ENCODE assay signal across 9 mouse cellular contexts in genomic region chr14:122476041-122476821, GRCm38 (mm10). TPM values are rescaled to one million over a fixed set of nuclear protein-coding genes. Genes with fewer than 3 reads are reported as not detected.
A peak's percentile ranks its signal among the peaks of the same experiment; 100 is the strongest.
DNase-seq lines count a peak whose midpoint lies in the region; ATAC-seq and TF ChIP-seq lines count a peak whose summit lies in the region.
"Had no signal": no experiment of that assay in that cellular context is flagged by ENCODE, and none has a peak within 500 bp of the region (broad histone marks: within the 10 kb centered on the region; RNA-seq: fewer than 3 reads in every experiment).

No protein-coding gene starts in this region.

- no peak for ATAC-seq in midbrain, postnatal 0 days (ENCODE audit: low FRiP score)
- ATAC-seq in frontal cortex, adult (ENCODE audit: low TSS enrichment) = no peak

- peaks cover 51% of the 10 kb centered on the region for H3K4me1 ChIP-seq in embryonic facial prominence, embryonic 10.5 days
- no peaks in the 10 kb centered on the region for H3K4me1 ChIP-seq in midbrain, postnatal 0 days (ENCODE audit: insufficient read depth, low read length)

- peak overlapping the region; percentile 63 for H3K9ac ChIP-seq in midbrain, postnatal 0 days (replicated peaks; ENCODE audit: low read length, poor library complexity, severe bottlenecking)

- TF ChIP-seq CTCF in midbrain, postnatal 0 days (IDR thresholded peaks at IDR 0.05) = no peak

- H3K27me3 ChIP-seq in embryonic facial prominence, embryonic 10.5 days (replicated peaks; ENCODE audit: low read depth, poor library complexity, severe bottlenecking) = peaks cover 99% of the 10 kb centered on the region
- peaks cover 20% of the 10 kb centered on the region for H3K27me3 ChIP-seq in midbrain, postnatal 0 days (ENCODE audit: insufficient read depth, low read length)

- peak overlapping the region; percentile 42 for H3K4me2 ChIP-seq in midbrain, postnatal 0 days (ENCODE audit: low read depth, low read length, poor library complexity, severe bottlenecking)

- H3K4me3 ChIP-seq in embryonic facial prominence, embryonic 10.5 days = peak overlapping the region; percentile 66
- H3K4me3 ChIP-seq in midbrain, postnatal 0 days (ENCODE audit: low read depth, low read length) = peak overlapping the region; percentile 47

- peaks cover 5% of the 10 kb centered on the region; the same call in 1 of the 2 replicates for H3K36me3 ChIP-seq in embryonic facial prominence, embryonic 10.5 days (replicated peaks)
- no peaks in the 10 kb centered on the region for H3K36me3 ChIP-seq in midbrain, postnatal 0 days (ENCODE audit: insufficient read depth, low read length)

- no peaks in the 10 kb centered on the region for H3K9me3 ChIP-seq in embryonic facial prominence, embryonic 10.5 days
- no peaks in the 10 kb centered on the region for H3K9me3 ChIP-seq in midbrain, postnatal 0 days (ENCODE audit: low read length)

- WGBS in embryonic facial prominence, embryonic 10.5 days = under 1% methylated on average over 62 of the region's 62 CpGs
- WGBS in midbrain, postnatal 0 days = under 1% methylated on average over 62 of the region's 62 CpGs

- peak overlapping the region; percentile 82 for H3K27ac ChIP-seq in embryonic facial prominence, embryonic 10.5 days (replicated peaks)
- H3K27ac ChIP-seq in midbrain, postnatal 0 days (ENCODE audit: low read depth, low read length) = peak overlapping the region; percentile 83

- peak; percentile 51 for DNase-seq in cerebellum, adult 11-12 months
- DNase-seq in cerebellum, adult 11 months = no peak
- peak; percentile 42 to 56 for DNase-seq in B cell, adult 2 months
- DNase-seq in embryonic facial prominence, embryonic 10.5 days (ENCODE audit: low spot score) = peak; percentile 77
- peak; percentile 30 for DNase-seq in induced T-regulatory cell, adult 2 months (ENCODE audit: low read depth)
- no peak for DNase-seq in midbrain, postnatal 0 days (ENCODE audit: low spot score)
- no peak for DNase-seq in urinary bladder, postnatal 25 days (ENCODE audit: low spot score)

RNA-seq across cellular contexts. Expression of gene Zic2, which starts 1.0 kb away (rescaled TPM):
- 2.2 and 2.4 TPM in 2 replicates for polyA plus RNA-seq in embryonic facial prominence, embryonic 10.5 days (2016; fragmentation: Nextera tagmentation; extraction: Ambion mirVana)
- total RNA-seq in midbrain, postnatal 0 days (2014; rRNA removed) = 69.2 and 106 TPM in 2 replicates
- 6.9 and 13.9 TPM in 2 replicates for polyA plus RNA-seq in midbrain, postnatal 0 days (2015; fragmentation: Nextera tagmentation; extraction: Ambion mirVana)

RNA-seq across cellular contexts. Expression of gene Zic5, which starts 10.8 kb away (rescaled TPM):
- 6.2 and 6.9 TPM in 2 replicates for polyA plus RNA-seq in embryonic facial prominence, embryonic 10.5 days (2016; fragmentation: Nextera tagmentation; extraction: Ambion mirVana)
- total RNA-seq in midbrain, postnatal 0 days (2014; rRNA removed) = 10.7 and 24.8 TPM in 2 replicates
- 4.4 and 8.8 TPM in 2 replicates for polyA plus RNA-seq in midbrain, postnatal 0 days (2015; fragmentation: Nextera tagmentation; extraction: Ambion mirVana)
- polyA plus RNA-seq: gonadal fat pad, adult 2 months had no signal

RNA-seq across cellular contexts. Expression of gene Gm10837, which starts 14.2 kb away (rescaled TPM):
- 0.31 TPM in 1 of 2 replicates, not detected in the other for polyA plus RNA-seq in embryonic facial prominence, embryonic 10.5 days (2016; fragmentation: Nextera tagmentation; extraction: Ambion mirVana)
- 0.19 and 0.38 TPM in 2 replicates for total RNA-seq in midbrain, postnatal 0 days (2014; rRNA removed)
- polyA plus RNA-seq in midbrain, postnatal 0 days (2015; fragmentation: Nextera tagmentation; extraction: Ambion mirVana) = 0.21 and 0.32 TPM in 2 replicates
- polyA plus RNA-seq: gonadal fat pad, adult 2 months had no signal

RNA-seq across cellular contexts. Expression of gene Gm5089, which starts 25.3 kb away (rescaled TPM):
- polyA plus RNA-seq in embryonic facial prominence, embryonic 10.5 days (2016; fragmentation: Nextera tagmentation; extraction: Ambion mirVana) = 0.50 and 0.56 TPM in 2 replicates
- 1.9 TPM in 1 of 2 replicates, not detected in the other for total RNA-seq in midbrain, postnatal 0 days (2014; rRNA removed)
- 0.07 TPM in 1 of 2 replicates, not detected in the other for polyA plus RNA-seq in midbrain, postnatal 0 days (2015; fragmentation: Nextera tagmentation; extraction: Ambion mirVana)
- polyA plus RNA-seq: gonadal fat pad, adult 2 months had no signal

RNA-seq across cellular contexts. Expression of gene Pcca, which starts 57.9 kb away (rescaled TPM):
- 29.1 and 32.8 TPM in 2 replicates for polyA plus RNA-seq in embryonic facial prominence, embryonic 10.5 days (2016; fragmentation: Nextera tagmentation; extraction: Ambion mirVana)
- 9.2 and 16.7 TPM in 2 replicates for total RNA-seq in midbrain, postnatal 0 days (2014; rRNA removed)
- polyA plus RNA-seq in midbrain, postnatal 0 days (2015; fragmentation: Nextera tagmentation; extraction: Ambion mirVana) = 22.1 and 27.2 TPM in 2 replicates

Comparison
In these comparisons a context has a peak if more than half of its experiments do, and no peak if none do; other contexts are left out.
1. DNase-seq: peak in cerebellum, adult 11-12 months (single experiment), B cell, adult 2 months (2 of 2), embryonic facial prominence, embryonic 10.5 days (single experiment) and induced T-regulatory cell, adult 2 months (single experiment); none in cerebellum, adult 11 months (single experiment), midbrain, postnatal 0 days (single experiment) and urinary bladder, postnatal 25 days (single experiment).